9 mouse cellular contexts compared by ENCODE assay signal in genomic region chr7:109111000-109111399, GRCm38 (mm10). TPM values are rescaled to one million over a fixed set of nuclear protein-coding genes. Genes with fewer than 3 reads are reported as not detected.
DNase-seq lines count a peak whose midpoint lies in the region; ATAC-seq and TF ChIP-seq lines count a peak whose summit lies in the region.
"Had no signal": no experiment of that assay in that cellular context is flagged by ENCODE, and none has a peak within 500 bp of the region (broad histone marks: within the 10 kb centered on the region; RNA-seq: fewer than 3 reads in every experiment).

No protein-coding gene starts in this region.

- H3K4me2 ChIP-seq in hindbrain, embryonic 14.5 days (replicated peaks): no peak overlapping the region
- no peak overlapping the region for H3K4me2 ChIP-seq in hindbrain, embryonic 12.5 days (replicated peaks)
- no peak overlapping the region for H3K4me2 ChIP-seq in forebrain, embryonic 14.5 days (ENCODE audit: low read length)
- H3K4me2 ChIP-seq in intestine, postnatal 0 days (replicated peaks; ENCODE audit: low read depth): no peak overlapping the region
- H3K4me2 ChIP-seq: lung, embryonic 14.5 days had no signal

- no peak overlapping the region; the same call in none of the 2 replicates for H3K27ac ChIP-seq in hindbrain, embryonic 14.5 days
- H3K27ac ChIP-seq in hindbrain, embryonic 12.5 days: no peak overlapping the region
- H3K27ac ChIP-seq in forebrain, embryonic 14.5 days (ENCODE audit: low read depth, low read length): no peak overlapping the region
- H3K27ac ChIP-seq in spleen, adult 2 months (ENCODE audit: insufficient read depth, low read length): 0 out of 2 replicates have a peak overlapping the region, but pooled peaks have one; percentile 32
- no peak overlapping the region for H3K27ac ChIP-seq in intestine, postnatal 0 days (ENCODE audit: low read depth, low read length)

- no peaks in the 10 kb centered on the region for H3K36me3 ChIP-seq in hindbrain, embryonic 14.5 days (replicated peaks; ENCODE audit: control insufficient read depth, insufficient read depth)
- H3K36me3 ChIP-seq in hindbrain, embryonic 12.5 days: no peaks in the 10 kb centered on the region
- H3K36me3 ChIP-seq in forebrain, embryonic 14.5 days (ENCODE audit: control insufficient read depth, insufficient read depth, low read length): no peaks in the 10 kb centered on the region
- H3K36me3 ChIP-seq in spleen, adult 2 months (ENCODE audit: control insufficient read depth, insufficient read depth, low read length): no peaks in the 10 kb centered on the region
- H3K36me3 ChIP-seq in intestine, postnatal 0 days (ENCODE audit: control insufficient read depth, insufficient read depth): no peaks in the 10 kb centered on the region

- WGBS in hindbrain, embryonic 14.5 days: 43% methylated on average over 5 of the region's 5 CpGs
- 55% methylated on average over 5 of the region's 5 CpGs for WGBS in hindbrain, embryonic 12.5 days
- WGBS in forebrain, embryonic 14.5 days: 10% methylated on average over 5 of the region's 5 CpGs
- 80% methylated on average over 5 of the region's 5 CpGs for WGBS in spleen, adult 2 months
- 62% methylated on average over 5 of the region's 5 CpGs for WGBS in intestine, postnatal 0 days

- TF ChIP-seq POLR2A in spleen, adult 2 months (IDR thresholded peaks at IDR 0.05; ENCODE audit: low read depth, low read length): no peak

- intact Hi-C loops in gastrocnemius, postnatal 14 days (cut with DNase I; ENCODE audit: low total_unique reads): no loop called here

- no peak for TF ChIP-seq CTCF in spleen, adult 2 months (IDR thresholded peaks at IDR 0.05; ENCODE audit: extremely low read depth, insufficient read depth, insufficient read length, insufficient replicate concordance)
- no peak for TF ChIP-seq CTCF in intestine, postnatal 0 days (IDR thresholded peaks at IDR 0.05; ENCODE audit: low read depth)

- peaks cover 10% of the 10 kb centered on the region for H3K4me1 ChIP-seq in hindbrain, embryonic 14.5 days (replicated peaks; ENCODE audit: control insufficient read depth, insufficient read depth, low read length)
- H3K4me1 ChIP-seq in hindbrain, embryonic 12.5 days: peaks cover 9% of the 10 kb centered on the region; the same call in 1 of the 2 replicates
- H3K4me1 ChIP-seq in forebrain, embryonic 14.5 days (ENCODE audit: control insufficient read depth, insufficient read depth, low read length): peaks cover 27% of the 10 kb centered on the region
- H3K4me1 ChIP-seq in spleen, adult 2 months (ENCODE audit: control insufficient read depth, insufficient read depth, insufficient read length): no peaks in the 10 kb centered on the region
- H3K4me1 ChIP-seq in intestine, postnatal 0 days (replicated peaks; ENCODE audit: control insufficient read depth, insufficient read depth, low read length): no peaks in the 10 kb centered on the region

- H3K9ac ChIP-seq in hindbrain, embryonic 14.5 days: no peak overlapping the region
- no peak overlapping the region for H3K9ac ChIP-seq in hindbrain, embryonic 12.5 days
- no peak overlapping the region for H3K9ac ChIP-seq in forebrain, embryonic 14.5 days (ENCODE audit: low read length)
- no peak overlapping the region for H3K9ac ChIP-seq in intestine, postnatal 0 days (ENCODE audit: low read depth, low read length)
- H3K9ac ChIP-seq: lung, embryonic 14.5 days had no signal

- H3K4me3 ChIP-seq in hindbrain, embryonic 14.5 days (replicated peaks; ENCODE audit: low read length): no peak overlapping the region
- no peak overlapping the region for H3K4me3 ChIP-seq in hindbrain, embryonic 12.5 days
- no peak overlapping the region for H3K4me3 ChIP-seq in forebrain, embryonic 14.5 days (ENCODE audit: low read depth, low read length)
- H3K4me3 ChIP-seq in spleen, adult 2 months (ENCODE audit: extremely low read depth, insufficient read depth, insufficient read length): no peak overlapping the region
- no peak overlapping the region for H3K4me3 ChIP-seq in intestine, postnatal 0 days (ENCODE audit: low read depth, low read length)

- no peaks in the 10 kb centered on the region for H3K27me3 ChIP-seq in hindbrain, embryonic 14.5 days (ENCODE audit: control insufficient read depth, insufficient read depth, low read length)
- H3K27me3 ChIP-seq in hindbrain, embryonic 12.5 days: no peaks in the 10 kb centered on the region
- peaks cover 11% of the 10 kb centered on the region for H3K27me3 ChIP-seq in forebrain, embryonic 14.5 days (replicated peaks; ENCODE audit: control insufficient read depth, insufficient read depth, low read length)
- H3K27me3 ChIP-seq in spleen, adult 2 months (ENCODE audit: control insufficient read depth, insufficient read depth, low read length): no peaks in the 10 kb centered on the region
- no peaks in the 10 kb centered on the region for H3K27me3 ChIP-seq in intestine, postnatal 0 days (replicated peaks; ENCODE audit: control insufficient read depth, insufficient read depth, low read length)

- no peaks in the 10 kb centered on the region for H3K9me3 ChIP-seq in hindbrain, embryonic 14.5 days (ENCODE audit: control insufficient read depth, low read length)
- H3K9me3 ChIP-seq in hindbrain, embryonic 12.5 days (replicated peaks): no peaks in the 10 kb centered on the region
- no peaks in the 10 kb centered on the region for H3K9me3 ChIP-seq in forebrain, embryonic 14.5 days (replicated peaks; ENCODE audit: control insufficient read depth, low read length)
- H3K9me3 ChIP-seq in intestine, postnatal 0 days (ENCODE audit: control insufficient read depth): no peaks in the 10 kb centered on the region

- ATAC-seq in hindbrain, embryonic 14.5 days (ENCODE audit: low FRiP score): peak; percentile 47; the same call in 1 of the 2 replicates
- ATAC-seq in hindbrain, embryonic 12.5 days (ENCODE audit: low FRiP score): no peak
- peak; percentile 74 for ATAC-seq in forebrain, embryonic 14.5 days
- ATAC-seq in intestine, postnatal 0 days: no peak
- ATAC-seq in cerebellum, adult (ENCODE audit: insufficient number of reproducible peaks, low FRiP score, low TSS enrichment): no peak

- no peak for DNase-seq in hindbrain, embryonic 14.5 days (ENCODE audit: low spot score)
- DNase-seq in forebrain, embryonic 14.5 days (ENCODE audit: low spot score): peak; percentile 93
- DNase-seq in left cerebral cortex, adult 9 months (ENCODE audit: low spot score in 2 of 2): peak; percentile 36 to 79
- no peak for DNase-seq in spleen, adult 2 months (ENCODE audit: low read depth in 1 of 2, low spot score in 2 of 2)
- no peak for DNase-seq in gastrocnemius, postnatal 14 days
- DNase-seq: lung, embryonic 14.5 days had no signal

RNA-seq across cellular contexts. Expression of gene Ric3, which starts 27.9 kb away (rescaled TPM):
- 33.3 and 34.4 TPM in 2 replicates for polyA plus RNA-seq in hindbrain, embryonic 14.5 days (2014; fragmentation: Nextera tagmentation; extraction: Ambion mirVana)
- polyA plus RNA-seq in hindbrain, embryonic 12.5 days (2016; fragmentation: Nextera tagmentation; extraction: Ambion mirVana): 21.9 and 23.5 TPM in 2 replicates
- 27.2 and 29.1 TPM in 2 replicates for polyA plus RNA-seq in forebrain, embryonic 14.5 days (2014; fragmentation: Nextera tagmentation; extraction: Ambion mirVana)
- 0.19 and 0.21 TPM in 2 replicates for polyA plus RNA-seq in spleen, adult 2 months (2012; rRNA removed)
- polyA plus RNA-seq in intestine, postnatal 0 days (2015; fragmentation: Nextera tagmentation; extraction: Ambion mirVana): 1.0 and 1.2 TPM in 2 replicates
- 1 to 10 TPM; 1.5 to 1.7 TPM for total RNA-seq in gastrocnemius, postnatal 14 days (2021)

Comparison
In these comparisons a context has a peak if more than half of its experiments do, and no peak if none do; other contexts are left out.
1. ATAC-seq: peak in hindbrain, embryonic 14.5 days (single experiment) and forebrain, embryonic 14.5 days (single experiment); none in hindbrain, embryonic 12.5 days (single experiment), intestine, postnatal 0 days (single experiment) and cerebellum, adult (single experiment).
2. DNase-seq: peak in forebrain, embryonic 14.5 days (single experiment) and left cerebral cortex, adult 9 months (2 of 2); none in hindbrain, embryonic 14.5 days (single experiment), spleen, adult 2 months (0 of 2) and gastrocnemius, postnatal 14 days (single experiment).
3. RNA of gene Ric3, which starts 27.9 kb away (polyA plus RNA-seq): 33.3 to 34.4 TPM in hindbrain, embryonic 14.5 days, 27.2 to 29.1 TPM in forebrain, embryonic 14.5 days and 21.9 to 23.5 TPM in hindbrain, embryonic 12.5 days; 1.0 to 1.2 TPM in intestine, postnatal 0 days and 0.19 to 0.21 TPM in spleen, adult 2 months; every median in the first group is over 10 times any median in the second.